Mouse (Mus musculus) stomach, embryonic 14.5 days (tissue): ENCODE measurements at regions not wholly inside any gene's neighbourhood (a gene's known extent, or its start where the extent isn't known, plus 50 kb on each side); places are given as distances from the start of the nearest gene placed in this dataset.

Experiments used
- ATAC-seq: fragments of 200-750 bp; cut with Nextera tagmentation; 2 replicates; pipeline ENCODE4 v1.8.0; 2017; ENCODE audit warnings: low read depth, moderate TSS enrichment; ENCODE audit not compliant: insufficient number of reproducible peaks, insufficient read depth, low FRiP score
- H3K27ac ChIP-seq: fragments of 300-500 bp; sonication (generic); 2 replicates; pipeline ENCODE4 v1.5.1; 2014; ENCODE audit warnings: mild to moderate bottlenecking, low read length, moderate library complexity, mixed read lengths
- H3K27me3 ChIP-seq: fragments of 300-500 bp; sonication (generic); 2 replicates; pipeline ENCODE4 v1.6.1; 2014; ENCODE audit warnings: low read length, control low read depth, mixed read lengths; ENCODE audit not compliant: control insufficient read depth, insufficient read depth
- H3K36me3 ChIP-seq: fragments of 300-500 bp; sonication (generic); 2 replicates; pipeline ENCODE4 v1.6.1; 2014; ENCODE audit warnings: mild to moderate bottlenecking, control low read depth, low read length, moderate library complexity, mixed read lengths; ENCODE audit not compliant: control insufficient read depth, insufficient read depth
- H3K4me1 ChIP-seq: fragments of 300-500 bp; sonication (generic); 2 replicates; pipeline ENCODE4 v1.6.1; 2014; ENCODE audit warnings: low read length, control low read depth, mixed read lengths; ENCODE audit not compliant: control insufficient read depth, insufficient read depth
- H3K4me2 ChIP-seq: fragments of 300-500 bp; sonication (generic); replicated peaks from 2 replicates; pipeline ENCODE4 v1.6.1; 2014; ENCODE audit warnings: low read depth, low read length, control low read depth
- H3K4me3 ChIP-seq: fragments of 300-500 bp; sonication (generic); 2 replicates; pipeline ENCODE4 v1.5.1; 2014; ENCODE audit warnings: low read depth, low read length, control low read depth
- H3K9ac ChIP-seq: fragments of 300-500 bp; sonication (generic); replicated peaks from 2 replicates; pipeline ENCODE4 v1.6.1; 2014; ENCODE audit warnings: low read depth, mild to moderate bottlenecking, control low read depth, low read length, moderate library complexity, mixed read lengths
- H3K9me3 ChIP-seq: fragments of 300-500 bp; sonication (generic); 2 replicates; pipeline ENCODE4 v1.6.1; 2016; ENCODE audit warnings: low read depth, low read length, control low read depth; ENCODE audit not compliant: control insufficient read depth
- WGBS: fragments of 180-500 bp; shearing (Covaris S2); extraction: QIAGEN DNeasy Blood & Tissue Kit; methylation state at CpG from one replicate; pipeline ENCODE4 v1.1.7; 2014; 5-methylcytosine and 5-hydroxymethylcytosine counted together

GRCm38 (mm10) chr2:64536032-64536431 lies 438.2 kb upstream of the Fign start:
- Histone ChIP-seq H3K36me3 (no peaks in the 10 kb centered on the region), H3K4me2 (no peak overlapping the region), H3K27me3 (no peaks in the 10 kb centered on the region), H3K4me3 (no peak overlapping the region), H3K9me3 (no peaks in the 10 kb centered on the region), H3K9ac (no peak overlapping the region), H3K27ac (no peak overlapping the region), H3K4me1 (no peaks in the 10 kb centered on the region)
- ATAC-seq = no peak
- WGBS = 85% methylated on average over 5 of the region's 5 CpGs

- H3K4me2 ChIP-seq = no peak overlapping the region
- no peak overlapping the region for H3K9ac ChIP-seq
- no peaks in the 10 kb centered on the region for H3K36me3 ChIP-seq
- H3K27me3 ChIP-seq = no peaks in the 10 kb centered on the region
- ATAC-seq = no peak
- WGBS = 72% methylated on average over 5 of the region's 5 CpGs
- H3K4me1 ChIP-seq = no peaks in the 10 kb centered on the region
- H3K27ac ChIP-seq = no peak overlapping the region
- no peaks in the 10 kb centered on the region for H3K9me3 ChIP-seq
- no peak overlapping the region for H3K4me3 ChIP-seq
Observed at GRCm38 (mm10) chr2:64535351-64535851, 437.6 kb upstream of the Fign start.

GRCm38 (mm10) chr2:64534869-64535268 lies 437.0 kb upstream of the Fign start:
- Histone ChIP-seq H3K9ac (no peak overlapping the region), H3K36me3 (no peaks in the 10 kb centered on the region), H3K9me3 (no peaks in the 10 kb centered on the region), H3K4me1 (no peaks in the 10 kb centered on the region), H3K27ac (no peak overlapping the region), H3K4me2 (no peak overlapping the region), H3K4me3 (no peak overlapping the region), H3K27me3 (no peaks in the 10 kb centered on the region)
- WGBS = 91% methylated on average over 13 of the region's 13 CpGs
- ATAC-seq = no peak

GRCm38 (mm10) chr2:64534344-64534743 lies 436.5 kb upstream of the Fign start:
- Histone ChIP-seq H3K27ac (no peak overlapping the region), H3K9me3 (no peaks in the 10 kb centered on the region; the same call in 1 of the 2 replicates), H3K27me3 (no peaks in the 10 kb centered on the region), H3K4me3 (no peak overlapping the region), H3K9ac (no peak overlapping the region), H3K4me1 (no peaks in the 10 kb centered on the region), H3K36me3 (no peaks in the 10 kb centered on the region), H3K4me2 (no peak overlapping the region)
- no peak for ATAC-seq
- 71% methylated on average over 2 of the region's 2 CpGs for WGBS

GRCm38 (mm10) chr2:64522722-64523121 lies 424.9 kb upstream of the Fign start:
- Histone ChIP-seq H3K9ac (no peak overlapping the region), H3K9me3 (no peaks in the 10 kb centered on the region), H3K4me1 (no peaks in the 10 kb centered on the region), H3K4me2 (no peak overlapping the region), H3K27me3 (no peaks in the 10 kb centered on the region), H3K27ac (no peak overlapping the region), H3K4me3 (no peak overlapping the region), H3K36me3 (no peaks in the 10 kb centered on the region)
- WGBS = 89% methylated on average over 3 of the region's 3 CpGs
- ATAC-seq = no peak

- H3K4me1 ChIP-seq = no peaks in the 10 kb centered on the region
- H3K9me3 ChIP-seq = no peaks in the 10 kb centered on the region
- no peak overlapping the region for H3K9ac ChIP-seq
- no peak for ATAC-seq
- no peak overlapping the region for H3K4me3 ChIP-seq
- H3K4me2 ChIP-seq = no peak overlapping the region
- H3K27ac ChIP-seq = no peak overlapping the region
- WGBS = 70% methylated on average over 3 of the region's 3 CpGs
- no peaks in the 10 kb centered on the region for H3K36me3 ChIP-seq
- H3K27me3 ChIP-seq = no peaks in the 10 kb centered on the region
Observed at GRCm38 (mm10) chr2:64522233-64522632, 424.4 kb upstream of the Fign start.

- Histone ChIP-seq H3K4me2 (no peak overlapping the region), H3K9ac (no peak overlapping the region), H3K27ac (no peak overlapping the region), H3K36me3 (no peaks in the 10 kb centered on the region), H3K4me1 (no peaks in the 10 kb centered on the region), H3K4me3 (no peak overlapping the region), H3K9me3 (no peaks in the 10 kb centered on the region), H3K27me3 (no peaks in the 10 kb centered on the region)
- peak; percentile 46; the same call in 1 of the 2 replicates for ATAC-seq
Observed at GRCm38 (mm10) chr2:64495725-64496124, 397.9 kb upstream of the Fign start.

GRCm38 (mm10) chr2:64466412-64466970 lies 368.7 kb upstream of the Fign start:
- ATAC-seq = no peak
- 79% methylated on average over 12 of the region's 12 CpGs for whole genome bisulfite sequencing

GRCm38 (mm10) chr2:64462466-64463114 lies 364.8 kb upstream of the Fign start:
- H3K4me1 ChIP-seq = no peaks in the 10 kb centered on the region
- no peak overlapping the region for H3K4me2 ChIP-seq
- H3K4me3 ChIP-seq = no peak overlapping the region
- WGBS = 68% methylated on average over 8 of the region's 8 CpGs
- no peaks in the 10 kb centered on the region for H3K9me3 ChIP-seq
- H3K27ac ChIP-seq = no peak overlapping the region
- no peaks in the 10 kb centered on the region for H3K27me3 ChIP-seq
- no peaks in the 10 kb centered on the region for H3K36me3 ChIP-seq
- H3K9ac ChIP-seq = no peak overlapping the region
- no peak for ATAC-seq

More at GRCm38 (mm10) chr2:64466412-64466970, 368.7 kb upstream of the Fign start:
- H3K36me3 ChIP-seq = no peaks in the 10 kb centered on the region
- no peak overlapping the region for H3K4me2 ChIP-seq
- no peaks in the 10 kb centered on the region for H3K27me3 ChIP-seq
- no peak overlapping the region for H3K4me3 ChIP-seq
- H3K9me3 ChIP-seq = no peaks in the 10 kb centered on the region
- no peaks in the 10 kb centered on the region for H3K4me1 ChIP-seq
- no peak overlapping the region for H3K9ac ChIP-seq
- no peak overlapping the region for H3K27ac ChIP-seq
